Mouse (Mus musculus) MEL (cell line): Measurements from ENCODE around the gene Gm10447.

Experiments used
- CHD2 ChIP-seq: IDR thresholded peaks from 2 replicates; pipeline ENCODE4 v1.6.1; 2011; ENCODE audit warnings: low read length, improper control_type of control experiment
- CTCF ChIP-seq, 3 experiments: IDR thresholded peaks in 2 of 3; conservative IDR thresholded peaks in 1 of 3; 2 replicates each; pipeline ENCODE4 v1.5.1; 2011 to 2012; ENCODE audit warnings: low read length in 3 of 3, low read depth in 2 of 3, mild to moderate bottlenecking in 2 of 3, improper control_type of control experiment in 1 of 3, inconsistent platforms in 1 of 3, mixed read lengths in 1 of 3, moderate library complexity in 1 of 3; ENCODE audit not compliant: control insufficient read depth in 1 of 3, insufficient read depth in 1 of 3, poor library complexity in 1 of 3, severe bottlenecking in 1 of 3
- EP300 ChIP-seq, 2 experiments: IDR thresholded peaks; 2 replicates each; pipeline ENCODE4 v1.6.1; 2011; ENCODE audit warnings: improper control_type of control experiment in 2 of 2, low read length in 2 of 2, low read depth in 1 of 2, mild to moderate bottlenecking in 1 of 2
- MAX ChIP-seq: IDR thresholded peaks from 2 replicates; pipeline ENCODE4 v1.6.1; 2011; ENCODE audit warnings: low read length, improper control_type of control experiment
- MEF2A ChIP-seq: IDR thresholded peaks from 2 replicates; pipeline ENCODE4 v1.6.1; 2014; ENCODE audit warnings: low read depth, mild to moderate bottlenecking, inconsistent platforms, low read length, improper control_type of control experiment; ENCODE audit not compliant: poor library complexity, insufficient replicate concordance, severe bottlenecking; ENCODE audit errors: extremely low read depth
- MXI1 ChIP-seq: IDR thresholded peaks from 2 replicates; pipeline ENCODE4 v1.6.1; 2011; ENCODE audit warnings: mild to moderate bottlenecking, low read depth, low read length, improper control_type of control experiment
- POLR2AphosphoS2 ChIP-seq: IDR thresholded peaks from 2 replicates; pipeline ENCODE4 v1.6.1; 2011; ENCODE audit warnings: low read length, improper control_type of control experiment
- RCOR1 ChIP-seq: IDR thresholded peaks from 2 replicates; pipeline ENCODE4 v1.6.1; 2012; ENCODE audit warnings: low read depth, mild to moderate bottlenecking, inconsistent platforms, low read length, improper control_type of control experiment
- SIN3A ChIP-seq: IDR thresholded peaks from 2 replicates; pipeline ENCODE4 v1.6.1; 2012; ENCODE audit warnings: low read length, improper control_type of control experiment, inconsistent platforms
- TAL1 ChIP-seq: IDR thresholded peaks from 2 replicates; pipeline ENCODE4 v1.6.1; 2012; ENCODE audit warnings: mild to moderate bottlenecking, inconsistent platforms, low read length, moderate library complexity, mixed read lengths
- ZC3H11A ChIP-seq: IDR thresholded peaks from 2 replicates; pipeline ENCODE4 v1.6.1; 2012; ENCODE audit warnings: low read depth, mild to moderate bottlenecking, inconsistent platforms, low read length, improper control_type of control experiment
- ZMIZ1 ChIP-seq: IDR thresholded peaks from 2 replicates; pipeline ENCODE4 v1.6.1; 2012; ENCODE audit warnings: low read depth, mild to moderate bottlenecking, inconsistent platforms, low read length, improper control_type of control experiment, moderate library complexity

- TF ChIP-seq EP300 (IDR thresholded peaks at IDR 0.05; ENCODE audit: low read depth in 1 of 2, low read length in 2 of 2) (no peak), MXI1 (no peak), CTCF (IDR thresholded peaks at IDR 0.05 in 2 of 3, conservative IDR thresholded peaks at IDR 0.05 in 1 of 3; ENCODE audit: control insufficient read depth in 1 of 3, insufficient read depth in 1 of 3, low read depth in 2 of 3, low read length in 3 of 3, poor library complexity in 1 of 3, severe bottlenecking in 1 of 3) (no peak), POLR2AphosphoS2 (no peak), MEF2A (no peak), MAX (no peak), CHD2 (no peak), ZMIZ1 (no peak), ZC3H11A (no peak), RCOR1 (no peak), TAL1 (no peak), SIN3A (no peak)
Measured at GRCm38 (mm10) chr11:53447996-53448395, 8.9 kb downstream of the Gm10447 start.
